Mouse (Mus musculus): ENCODE measurements around the gene Poldip3. TPM values are rescaled to one million over a fixed set of nuclear protein-coding genes. Genes with fewer than 3 reads are reported as not detected.

Gene Poldip3
- polyA plus RNA-seq, 1 experiment from 2014 or later, result 174 TPM

DNA sequence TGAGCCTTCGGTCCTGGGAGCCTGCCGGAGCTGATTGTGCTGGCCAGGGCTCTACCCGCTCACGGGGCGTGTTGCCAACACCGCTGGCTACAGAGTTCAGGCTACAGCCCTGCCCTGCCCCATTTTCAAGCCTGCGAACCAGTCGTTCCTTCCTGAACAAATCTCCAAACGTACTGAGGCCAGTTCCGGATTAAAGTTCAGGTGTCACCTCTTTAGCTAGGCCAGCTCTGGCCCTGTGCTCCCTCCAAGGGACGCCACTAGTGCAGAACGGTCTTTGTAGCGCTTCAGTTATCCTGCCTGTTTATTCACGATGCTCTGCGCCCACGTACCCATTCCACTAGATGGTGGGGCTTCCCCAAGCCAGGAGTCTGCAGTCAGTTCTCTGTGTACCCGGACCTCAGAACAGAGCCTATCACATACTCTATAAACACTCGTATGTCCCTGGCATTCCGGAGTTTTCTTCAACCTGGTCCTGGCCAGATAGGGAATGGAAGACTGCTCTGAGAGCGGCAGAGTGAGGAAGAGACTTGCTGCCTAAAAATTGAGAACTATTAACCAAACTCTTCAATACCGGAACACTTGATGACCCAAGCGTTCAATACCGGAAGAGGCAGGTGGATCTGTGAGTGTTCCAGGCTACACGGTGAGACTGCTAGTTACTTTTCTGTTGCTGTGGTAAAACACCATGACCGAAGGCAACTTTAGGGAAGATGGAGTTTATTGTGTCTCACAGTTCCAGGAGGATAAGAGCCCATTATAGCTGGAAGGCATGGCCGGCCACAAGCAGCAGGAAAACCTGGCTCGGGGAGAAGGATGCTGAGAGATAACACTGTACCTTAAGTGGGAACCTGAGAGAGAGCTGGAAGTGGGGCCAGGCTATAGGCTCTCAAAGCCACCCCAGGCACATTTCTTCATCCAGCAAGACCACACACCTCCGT is 23.6 kb upstream of the Poldip3 start, which contains the start of gene Cyb5r3:
Gene Cyb5r3, minus strand, starts transcription at position 101 of the 938 bp plus-strand sequence.
- peak; percentile 45; the same call in 1 of the 2 replicates for ATAC-seq (ENCODE audit: low FRiP score, low TSS enrichment)
- Histone ChIP-seq H3K27me3 (ENCODE audit: control insufficient read depth, insufficient read depth, low read length) (no peaks in the 10 kb centered on the region), H3K4me3 (replicated peaks; ENCODE audit: low read depth, low read length) (peak within 1 kb of the TSS; percentile 96), H3K27ac (replicated peaks; ENCODE audit: low read depth, low read length) (peak within 1 kb of the TSS; percentile 90), H3K4me1 (ENCODE audit: control insufficient read depth, insufficient read depth, low read length) (peaks cover 19% of the 10 kb centered on the region), H3K9ac (replicated peaks; ENCODE audit: low read length) (peak within 1 kb of the TSS; percentile 88), H3K4me2 (ENCODE audit: low read length) (peak within 1 kb of the TSS; percentile 88), H3K9me3 (ENCODE audit: control insufficient read depth, low read length) (no peaks in the 10 kb centered on the region), H3K36me3 (ENCODE audit: control insufficient read depth, insufficient read depth, low read length) (no peaks in the 10 kb centered on the region)
- WGBS, result 34% methylated on average over 28 of the region's 28 CpGs
- DNase-seq, result no peak

DNA sequence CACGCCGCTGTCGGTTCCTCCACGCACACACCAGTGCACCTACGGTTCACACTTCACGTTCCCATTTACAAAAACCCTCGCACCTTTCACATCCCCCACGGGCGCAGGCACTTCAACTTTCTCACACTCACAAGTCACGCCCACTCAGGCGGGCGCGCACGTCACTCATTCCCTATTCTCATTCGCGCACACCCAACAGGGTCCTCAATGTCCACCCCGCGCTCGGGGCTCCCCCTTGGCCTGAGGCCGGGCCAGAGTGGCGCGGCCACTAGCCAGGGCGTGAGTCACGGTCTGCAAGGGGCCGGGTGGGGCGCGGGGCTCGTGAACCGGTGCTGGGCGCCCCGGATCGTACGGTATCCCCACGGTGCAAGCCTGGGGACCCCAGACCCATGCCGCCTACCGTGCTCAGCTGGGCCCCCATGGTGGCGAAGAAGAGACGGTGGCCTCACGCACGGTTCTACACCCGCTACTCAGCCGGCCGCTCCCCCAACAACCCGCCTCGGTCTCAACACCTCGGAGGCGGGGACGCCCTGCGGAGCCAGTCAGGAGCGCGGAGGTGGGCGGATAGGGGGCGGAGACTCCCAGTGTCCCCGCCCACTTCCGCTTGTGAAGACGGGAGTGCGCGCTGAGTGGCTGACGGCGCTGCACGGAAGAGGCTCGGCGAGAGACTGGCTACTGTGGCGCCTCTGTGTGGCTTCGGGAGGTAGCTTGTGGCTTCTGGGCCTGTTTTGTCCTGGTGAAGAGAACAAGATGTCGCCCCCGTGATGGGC is 22.7 kb upstream of the Poldip3 start:
- H3K27ac ChIP-seq (replicated peaks; ENCODE audit: low read depth, low read length), result peak overlapping the region; percentile 90
- H3K36me3 ChIP-seq (ENCODE audit: control insufficient read depth, insufficient read depth, low read length), result no peaks in the 10 kb centered on the region
- WGBS, result under 1% methylated on average over 66 of the region's 67 CpGs
- no peaks in the 10 kb centered on the region for H3K9me3 ChIP-seq (ENCODE audit: control insufficient read depth, low read length)
- DNase-seq, result peak; percentile 100
- peak overlapping the region; percentile 88 for H3K4me2 ChIP-seq (ENCODE audit: low read length)
- peak; percentile 98 for ATAC-seq (ENCODE audit: low FRiP score, low TSS enrichment)
- no peaks in the 10 kb centered on the region for H3K27me3 ChIP-seq (ENCODE audit: control insufficient read depth, insufficient read depth, low read length)
- H3K9ac ChIP-seq (replicated peaks; ENCODE audit: low read length), result peak overlapping the region; percentile 88
- H3K4me1 ChIP-seq (ENCODE audit: control insufficient read depth, insufficient read depth, low read length), result peaks cover 19% of the 10 kb centered on the region
- H3K4me3 ChIP-seq (replicated peaks; ENCODE audit: low read depth, low read length), result peak overlapping the region; percentile 96

- Histone ChIP-seq H3K9me3 (ENCODE audit: control insufficient read depth, low read length) (no peaks in the 10 kb centered on the region), H3K4me1 (ENCODE audit: control insufficient read depth, insufficient read depth, low read length) (peaks cover 19% of the 10 kb centered on the region), H3K27me3 (ENCODE audit: control insufficient read depth, insufficient read depth, low read length) (no peaks in the 10 kb centered on the region), H3K36me3 (ENCODE audit: control insufficient read depth, insufficient read depth, low read length) (no peaks in the 10 kb centered on the region), H3K9ac (replicated peaks; ENCODE audit: low read length) (peak overlapping the region; percentile 88), H3K27ac (replicated peaks; ENCODE audit: low read depth, low read length) (no peak overlapping the region; the same call in 1 of the 2 replicates), H3K4me3 (replicated peaks; ENCODE audit: low read depth, low read length) (peak overlapping the region; percentile 96), H3K4me2 (ENCODE audit: low read length) (peak overlapping the region; percentile 88)
- WGBS, result 51% methylated on average over 8 of the region's 8 CpGs
- ATAC-seq (ENCODE audit: low FRiP score, low TSS enrichment) (no peak), DNase-seq (peak; percentile 15)
Measured at GRCm38 (mm10) chr15:83170956-83171659, 21.9 kb upstream of the Poldip3 start.

GRCm38 (mm10) chr15:83169772-83170722 is 20.9 kb upstream of the Poldip3 start:
- Histone ChIP-seq H3K9me3 (ENCODE audit: control insufficient read depth, low read length) (no peaks in the 10 kb centered on the region), H3K4me1 (ENCODE audit: control insufficient read depth, insufficient read depth, low read length) (peaks cover 19% of the 10 kb centered on the region), H3K27ac (replicated peaks; ENCODE audit: low read depth, low read length) (no peak overlapping the region), H3K4me2 (ENCODE audit: low read length) (no peak overlapping the region), H3K36me3 (ENCODE audit: control insufficient read depth, insufficient read depth, low read length) (no peaks in the 10 kb centered on the region), H3K9ac (replicated peaks; ENCODE audit: low read length) (no peak overlapping the region), H3K27me3 (ENCODE audit: control insufficient read depth, insufficient read depth, low read length) (no peaks in the 10 kb centered on the region), H3K4me3 (replicated peaks; ENCODE audit: low read depth, low read length) (no peak overlapping the region)
- 91% methylated on average over 8 of the region's 8 CpGs for WGBS
- no peak for ATAC-seq (ENCODE audit: low FRiP score, low TSS enrichment)
- DNase-seq, result no peak

DNA sequence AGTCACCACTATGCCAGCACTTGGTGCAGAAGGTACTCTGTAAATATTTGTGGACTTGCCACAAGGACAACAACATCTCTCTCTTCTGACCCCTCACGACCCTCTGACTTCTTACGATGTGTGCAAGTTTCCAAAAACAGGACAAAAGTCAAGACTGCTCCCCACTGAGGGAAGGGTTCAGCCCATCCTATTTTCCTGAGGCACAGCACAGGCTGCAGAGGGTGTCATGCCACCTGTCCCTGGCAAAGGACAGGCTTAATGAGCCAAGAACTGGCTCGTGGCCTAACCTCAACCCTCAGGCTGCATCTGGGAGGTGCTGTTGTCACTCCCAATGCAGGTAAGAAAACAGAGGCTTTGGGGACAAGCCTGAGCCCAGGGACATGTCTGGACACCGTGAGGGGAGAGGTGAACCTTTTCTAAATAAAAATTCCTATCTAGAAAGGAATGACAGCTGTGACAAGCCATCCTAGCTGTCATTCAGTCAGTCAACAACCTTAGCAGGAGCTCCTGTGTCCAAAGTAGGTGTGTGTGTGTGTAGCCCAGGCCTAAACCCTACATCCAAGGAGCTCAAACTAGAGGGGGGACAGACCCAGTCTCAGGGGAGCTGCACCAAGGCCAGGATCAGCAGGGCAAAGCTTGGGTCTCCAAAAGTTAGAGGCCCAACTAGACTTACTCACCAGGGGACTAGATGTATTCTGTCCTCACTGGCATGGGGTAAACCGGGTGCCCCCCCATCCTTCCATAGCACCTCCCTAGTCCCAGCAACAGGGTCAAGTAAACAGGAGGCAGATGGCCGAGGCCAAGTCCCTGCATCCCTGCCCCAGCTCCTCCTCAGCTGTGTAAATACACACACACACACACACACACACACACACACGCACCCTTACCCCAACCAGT is 19.9 kb upstream of the Poldip3 start:
- 80% methylated on average over 7 of the region's 7 CpGs for WGBS
- no peak for DNase-seq
- H3K9me3 ChIP-seq (ENCODE audit: control insufficient read depth, low read length), result no peaks in the 10 kb centered on the region

GRCm38 (mm10) chr15:83168311-83168710 is 19.1 kb upstream of the Poldip3 start:
- no peaks in the 10 kb centered on the region for H3K36me3 ChIP-seq (ENCODE audit: control insufficient read depth, insufficient read depth, low read length)
- no peak overlapping the region for H3K9ac ChIP-seq (replicated peaks; ENCODE audit: low read length)
- peaks cover 19% of the 10 kb centered on the region for H3K4me1 ChIP-seq (ENCODE audit: control insufficient read depth, insufficient read depth, low read length)
- H3K27ac ChIP-seq (replicated peaks; ENCODE audit: low read depth, low read length), result no peak overlapping the region
- DNase-seq, result no peak
- no peak overlapping the region for H3K4me3 ChIP-seq (replicated peaks; ENCODE audit: low read depth, low read length)
- no peaks in the 10 kb centered on the region for H3K9me3 ChIP-seq (ENCODE audit: control insufficient read depth, low read length)
- no peak overlapping the region for H3K4me2 ChIP-seq (ENCODE audit: low read length)
- no peaks in the 10 kb centered on the region for H3K27me3 ChIP-seq (ENCODE audit: control insufficient read depth, insufficient read depth, low read length)
- WGBS, result 88% methylated on average over 3 of the region's 3 CpGs
- no peak for ATAC-seq (ENCODE audit: low FRiP score, low TSS enrichment)

More for the DNA sequence above, 19.9 kb upstream of the Poldip3 start:
- H3K27ac ChIP-seq (replicated peaks; ENCODE audit: low read depth, low read length), result no peak overlapping the region
- H3K4me1 ChIP-seq (ENCODE audit: control insufficient read depth, insufficient read depth, low read length), result peaks cover 19% of the 10 kb centered on the region
- H3K4me3 ChIP-seq (replicated peaks; ENCODE audit: low read depth, low read length), result no peak overlapping the region
- no peaks in the 10 kb centered on the region for H3K36me3 ChIP-seq (ENCODE audit: control insufficient read depth, insufficient read depth, low read length)
- no peaks in the 10 kb centered on the region for H3K27me3 ChIP-seq (ENCODE audit: control insufficient read depth, insufficient read depth, low read length)
- no peak overlapping the region for H3K4me2 ChIP-seq (ENCODE audit: low read length)
- H3K9ac ChIP-seq (replicated peaks; ENCODE audit: low read length), result no peak overlapping the region
- no peak for ATAC-seq (ENCODE audit: low FRiP score, low TSS enrichment)

DNA sequence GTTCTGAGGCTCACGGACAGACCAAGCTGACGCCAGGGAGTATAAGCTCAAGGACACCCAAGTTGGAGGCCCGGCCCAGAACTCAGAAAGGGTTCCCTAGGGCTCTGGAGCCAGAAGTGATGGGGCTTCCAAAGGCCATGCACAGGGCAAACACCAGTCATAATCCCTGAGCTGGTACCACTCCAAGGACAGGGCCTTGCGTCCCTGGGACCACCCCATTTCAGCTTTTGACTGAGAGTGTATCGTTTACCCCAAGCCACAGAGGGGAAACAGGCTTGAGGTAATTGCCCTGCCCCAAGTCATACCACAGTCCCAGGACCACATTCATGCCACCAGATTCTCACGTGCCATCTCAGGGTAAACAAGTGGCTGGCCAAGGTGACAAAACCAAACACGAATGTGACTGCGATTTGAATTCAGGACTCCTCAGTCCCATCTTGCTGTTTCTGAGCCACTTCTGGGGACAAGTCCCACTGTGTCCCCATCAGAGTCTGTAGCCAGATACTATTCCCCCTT is 18.4 kb upstream of the Poldip3 start:
- Histone ChIP-seq H3K27ac (replicated peaks; ENCODE audit: low read depth, low read length) (no peak overlapping the region), H3K27me3 (ENCODE audit: control insufficient read depth, insufficient read depth, low read length) (no peaks in the 10 kb centered on the region), H3K4me3 (replicated peaks; ENCODE audit: low read depth, low read length) (no peak overlapping the region), H3K4me1 (ENCODE audit: control insufficient read depth, insufficient read depth, low read length) (peaks cover 14% of the 10 kb centered on the region), H3K9me3 (ENCODE audit: control insufficient read depth, low read length) (no peaks in the 10 kb centered on the region), H3K36me3 (ENCODE audit: control insufficient read depth, insufficient read depth, low read length) (no peaks in the 10 kb centered on the region), H3K4me2 (ENCODE audit: low read length) (no peak overlapping the region), H3K9ac (replicated peaks; ENCODE audit: low read length) (no peak overlapping the region)
- DNase-seq (no peak), ATAC-seq (ENCODE audit: low FRiP score, low TSS enrichment) (no peak)
- WGBS, result 95% methylated on average over 8 of the region's 8 CpGs
